Mouse (Mus musculus) cortical plate, adult 2 months (tissue): Measurements from ENCODE around the gene Cd164l2.

Experiments used
- CTCF ChIP-seq: fragments of 200-500 bp; IDR thresholded peaks from 2 replicates; pipeline ENCODE4 v1.5.1; 2011; ENCODE audit warnings: mild to moderate bottlenecking, control low read depth, low read length; ENCODE audit not compliant: insufficient read depth; ENCODE audit errors: extremely low read depth
- POLR2A ChIP-seq: fragments of 200-500 bp; IDR thresholded peaks from 2 replicates; pipeline ENCODE4 v1.6.1; 2011; ENCODE audit warnings: mild to moderate bottlenecking, low read length, control low read depth; ENCODE audit not compliant: insufficient read depth; ENCODE audit errors: extremely low read depth

DNA sequence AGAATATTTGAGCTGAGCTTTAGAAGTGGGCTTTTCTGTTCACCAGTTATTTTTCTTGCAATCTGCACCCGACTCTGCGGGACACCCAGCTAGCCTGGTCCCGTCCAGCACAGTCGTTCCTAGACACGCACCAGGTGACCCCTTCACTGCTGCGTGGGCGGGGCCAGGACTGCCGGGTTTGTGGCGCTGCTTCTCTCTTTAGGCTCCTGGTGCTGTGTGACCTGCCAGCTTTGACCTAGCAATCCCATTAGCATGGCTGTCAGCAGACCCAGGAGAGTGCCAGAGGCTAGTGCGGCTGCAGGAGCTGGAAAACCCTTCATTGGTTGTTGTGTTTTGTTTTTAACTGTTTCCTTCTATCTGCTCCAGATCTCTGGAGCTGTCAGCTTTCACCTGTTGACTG lies 22.5 kb upstream of the Cd164l2 start:
- no peak for TF ChIP-seq POLR2A
- TF ChIP-seq CTCF = no peak
